Mouse (Mus musculus) hindbrain, embryonic 14.5 days (tissue): ENCODE data around the gene Zbtb38. TPM values are rescaled to one million over a fixed set of nuclear protein-coding genes. Genes with fewer than 3 reads are reported as not detected.
A peak's percentile ranks its signal among the peaks of the same experiment; 100 is the strongest.

Source experiments
- ATAC-seq: fragments of 200-750 bp; cut with Nextera tagmentation; 2 replicates; pipeline ENCODE4 v1.8.0; 2017; ENCODE audit warnings: moderate number of reproducible peaks, mild to moderate bottlenecking, moderate TSS enrichment, moderate library complexity; ENCODE audit not compliant: low FRiP score
- DNase-seq: peaks from one replicate; pipeline ENCODE4 v3.0.0-alpha.2; 2015; ENCODE audit warnings: low spot score
- H3K27ac ChIP-seq: fragments of 300-500 bp; sonication (generic); 2 replicates; pipeline ENCODE4 v1.5.1; 2014; ENCODE audit warnings: mild to moderate bottlenecking, moderate library complexity
- H3K27me3 ChIP-seq: fragments of 300-500 bp; sonication (generic); 2 replicates; pipeline ENCODE4 v1.6.1; 2014; ENCODE audit warnings: mild to moderate bottlenecking, low read length, mixed read lengths; ENCODE audit not compliant: control insufficient read depth, insufficient read depth
- H3K36me3 ChIP-seq: fragments of 300-500 bp; sonication (generic); replicated peaks from 2 replicates; pipeline ENCODE4 v1.6.1; 2014; ENCODE audit not compliant: control insufficient read depth, insufficient read depth
- H3K4me1 ChIP-seq: fragments of 300-500 bp; sonication (generic); replicated peaks from 2 replicates; pipeline ENCODE4 v1.6.1; 2014; ENCODE audit warnings: antibody characterized with exemption, low read length, mixed read lengths; ENCODE audit not compliant: control insufficient read depth, insufficient read depth
- H3K4me2 ChIP-seq: fragments of 300-500 bp; sonication (generic); replicated peaks from 2 replicates; pipeline ENCODE4 v1.6.1; 2014; ENCODE audit warnings: mild to moderate bottlenecking, moderate library complexity
- H3K4me3 ChIP-seq: fragments of 300-500 bp; sonication (generic); replicated peaks from 2 replicates; pipeline ENCODE4 v1.5.1; 2014; ENCODE audit warnings: mild to moderate bottlenecking, low read length
- H3K9ac ChIP-seq: fragments of 300-500 bp; sonication (generic); 2 replicates; pipeline ENCODE4 v1.6.1; 2014
- H3K9me3 ChIP-seq: fragments of 300-500 bp; sonication (generic); 2 replicates; pipeline ENCODE4 v1.6.1; 2016; ENCODE audit warnings: low read length; ENCODE audit not compliant: control insufficient read depth
- WGBS: fragments of 180-500 bp; shearing (Covaris S2); extraction: QIAGEN DNeasy Blood & Tissue Kit; methylation state at CpG from one replicate; pipeline ENCODE4 v1.1.7; 2014; 5-methylcytosine and 5-hydroxymethylcytosine counted together
- polyA plus RNA-seq: library from polyadenylated mRNA; unstranded; fragments of >200 nt; fragmentation: Nextera tagmentation; extraction: Ambion mirVana; gene quantifications from 2 replicates; pipeline ENCODE4 v1.2.1, GENCODE M21; 2014

The Zbtb38 gene
- polyA plus RNA-seq, 1 experiment from 2014 or later = 52.2 TPM

GRCm38 (mm10) chr9:96719408-96720158, 33.0 kb downstream of the Zbtb38 start:
- WGBS = under 1% methylated on average over 73 of the region's 85 CpGs
- peaks cover 10% of the 10 kb centered on the region; the same call in 1 of the 2 replicates for H3K36me3 ChIP-seq
- peak; percentile 61 for DNase-seq
- no peaks in the 10 kb centered on the region for H3K27me3 ChIP-seq
- peak; percentile 84 for ATAC-seq
- H3K9ac ChIP-seq = peak overlapping the region; percentile 98
- H3K4me1 ChIP-seq = peaks cover 42% of the 10 kb centered on the region
- peak overlapping the region; percentile 79 for H3K4me3 ChIP-seq
- H3K4me2 ChIP-seq = peak overlapping the region; percentile 88
- peak overlapping the region; percentile 95 for H3K27ac ChIP-seq
- H3K9me3 ChIP-seq = no peaks in the 10 kb centered on the region

- WGBS = 68% methylated on average over 10 of the region's 10 CpGs
- H3K4me1 ChIP-seq = peaks cover 40% of the 10 kb centered on the region
Observed at GRCm38 (mm10) chr9:96718888-96719287, 33.7 kb downstream of the Zbtb38 start.

GRCm38 (mm10) chr9:96718402-96718798, 34.2 kb downstream of the Zbtb38 start:
- H3K4me3 ChIP-seq = no peak overlapping the region
- peak overlapping the region; percentile 88 for H3K4me2 ChIP-seq
- H3K27me3 ChIP-seq = no peaks in the 10 kb centered on the region
- no peak overlapping the region for H3K9ac ChIP-seq
- DNase-seq = no peak
- peaks cover 41% of the 10 kb centered on the region for H3K4me1 ChIP-seq
- no peaks in the 10 kb centered on the region for H3K9me3 ChIP-seq
- no peak overlapping the region for H3K27ac ChIP-seq
- peaks cover 10% of the 10 kb centered on the region; the same call in 1 of the 2 replicates for H3K36me3 ChIP-seq
- no peak for ATAC-seq
- 91% methylated on average over 8 of the region's 8 CpGs for WGBS

More at GRCm38 (mm10) chr9:96718888-96719287, 33.7 kb downstream of the Zbtb38 start:
- peak overlapping the region; percentile 88 for H3K4me2 ChIP-seq
- no peaks in the 10 kb centered on the region for H3K9me3 ChIP-seq
- H3K27ac ChIP-seq = peak overlapping the region; percentile 95
- DNase-seq = no peak
- peaks cover 10% of the 10 kb centered on the region; the same call in 1 of the 2 replicates for H3K36me3 ChIP-seq
- peak overlapping the region; percentile 98 for H3K9ac ChIP-seq
- peak overlapping the region; percentile 79 for H3K4me3 ChIP-seq
- ATAC-seq = no peak
- no peaks in the 10 kb centered on the region for H3K27me3 ChIP-seq

GRCm38 (mm10) chr9:96717698-96718401, 34.8 kb downstream of the Zbtb38 start:
- Histone ChIP-seq H3K27me3 (no peaks in the 10 kb centered on the region), H3K9ac (no peak overlapping the region), H3K36me3 (peaks cover 10% of the 10 kb centered on the region; the same call in 1 of the 2 replicates), H3K9me3 (no peaks in the 10 kb centered on the region), H3K4me2 (no peak overlapping the region), H3K27ac (no peak overlapping the region), H3K4me1 (peaks cover 44% of the 10 kb centered on the region), H3K4me3 (no peak overlapping the region)
- no peak for ATAC-seq
- 96% methylated on average over 16 of the region's 16 CpGs for WGBS
- no peak for DNase-seq

DNA sequence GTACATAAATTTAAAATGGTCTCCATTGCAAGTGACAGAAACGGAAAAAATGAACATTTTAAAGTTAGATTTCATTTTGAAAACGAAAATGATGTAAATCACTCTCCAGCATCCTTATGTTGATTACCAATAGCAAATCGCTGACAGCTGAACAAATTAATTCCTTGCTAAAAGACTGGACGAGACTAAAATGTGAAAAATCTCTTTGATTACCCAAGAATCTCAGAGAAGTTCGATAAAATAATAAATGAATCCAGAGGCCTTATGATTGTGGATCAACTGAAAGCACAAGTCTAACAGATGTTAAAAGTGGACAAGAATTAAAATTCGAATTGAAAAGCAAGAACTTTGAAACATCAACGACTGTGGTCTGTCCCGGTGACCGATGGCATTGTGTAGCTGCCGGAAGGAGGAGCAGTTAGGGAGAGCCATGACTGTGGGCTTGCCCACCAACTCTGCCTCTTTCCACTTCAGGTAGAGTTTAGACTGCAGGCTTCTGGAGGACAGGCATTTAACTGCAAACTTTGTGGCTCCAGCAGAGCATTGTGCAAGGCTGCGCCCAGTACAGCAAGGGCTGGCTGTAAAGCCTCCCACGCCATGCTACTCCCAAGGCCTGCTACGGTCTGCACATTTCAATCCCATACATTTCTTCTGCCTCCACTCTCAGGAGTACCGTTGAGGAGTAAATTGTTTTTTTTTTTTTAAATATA, 35.7 kb downstream of the Zbtb38 start:
- Histone ChIP-seq H3K9me3 (no peaks in the 10 kb centered on the region), H3K36me3 (peaks cover 10% of the 10 kb centered on the region; the same call in 1 of the 2 replicates), H3K4me3 (no peak overlapping the region), H3K27me3 (no peaks in the 10 kb centered on the region), H3K4me1 (peaks cover 44% of the 10 kb centered on the region), H3K4me2 (no peak overlapping the region), H3K27ac (no peak overlapping the region), H3K9ac (no peak overlapping the region)
- DNase-seq = no peak
- ATAC-seq = no peak
- 89% methylated on average over 14 of the region's 14 CpGs for WGBS

DNA sequence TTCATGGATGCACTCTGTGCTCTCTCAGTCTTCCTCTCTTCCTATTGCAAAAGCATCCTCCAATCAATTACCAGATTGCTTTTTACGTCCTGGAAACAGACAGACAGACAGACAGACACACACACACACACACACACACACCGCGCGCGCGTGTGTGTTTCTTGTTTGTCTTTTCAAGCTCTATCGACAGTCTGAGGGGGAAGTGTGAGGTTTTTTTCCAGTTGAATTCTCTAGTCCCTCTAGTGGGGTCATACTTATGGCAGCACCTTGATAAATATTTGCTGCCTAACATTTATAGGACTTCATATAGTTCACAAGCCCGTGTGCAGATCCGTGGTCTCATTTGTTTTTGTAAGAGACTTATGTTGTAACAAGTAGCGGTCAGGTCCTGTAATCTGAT, 36.5 kb downstream of the Zbtb38 start:
- 85% methylated on average over 10 of the region's 10 CpGs for WGBS

DNA sequence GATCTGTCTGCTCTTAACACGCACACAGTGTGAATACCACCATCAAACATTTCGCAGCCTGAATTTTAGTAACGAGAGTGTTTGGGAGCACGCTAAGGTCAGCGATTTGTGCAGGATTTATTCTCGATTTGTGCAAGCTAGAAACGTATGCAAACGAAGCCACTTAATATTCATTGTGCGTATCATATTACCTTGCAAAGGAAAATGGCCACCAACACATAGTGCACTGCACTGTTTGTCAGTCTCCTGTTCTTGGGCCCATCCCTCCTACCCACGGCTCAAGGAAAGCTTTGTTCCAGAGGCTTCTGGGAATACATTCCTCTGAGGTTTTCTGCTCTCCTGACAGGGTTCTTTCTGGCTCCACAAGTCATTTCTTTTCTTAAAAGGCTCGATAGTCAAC, 37.5 kb downstream of the Zbtb38 start:
- ATAC-seq = no peak
- H3K9me3 ChIP-seq = no peaks in the 10 kb centered on the region
- peaks cover 38% of the 10 kb centered on the region for H3K4me1 ChIP-seq
- no peak overlapping the region for H3K4me3 ChIP-seq
- H3K27ac ChIP-seq = no peak overlapping the region
- H3K4me2 ChIP-seq = no peak overlapping the region
- peaks cover 10% of the 10 kb centered on the region; the same call in 1 of the 2 replicates for H3K36me3 ChIP-seq
- WGBS = 77% methylated on average over 11 of the region's 11 CpGs
- no peaks in the 10 kb centered on the region for H3K27me3 ChIP-seq
- no peak overlapping the region for H3K9ac ChIP-seq
- DNase-seq = no peak

More for the DNA sequence above, 36.5 kb downstream of the Zbtb38 start:
- no peak overlapping the region for H3K9ac ChIP-seq
- H3K4me2 ChIP-seq = no peak overlapping the region
- ATAC-seq (no peak), DNase-seq (no peak)
- no peaks in the 10 kb centered on the region for H3K9me3 ChIP-seq
- H3K27ac ChIP-seq = no peak overlapping the region
- H3K4me1 ChIP-seq = peaks cover 44% of the 10 kb centered on the region
- no peak overlapping the region for H3K4me3 ChIP-seq
- H3K27me3 ChIP-seq = no peaks in the 10 kb centered on the region
- peaks cover 10% of the 10 kb centered on the region; the same call in 1 of the 2 replicates for H3K36me3 ChIP-seq

- 59% methylated on average over 14 of the region's 14 CpGs for WGBS
- Histone ChIP-seq H3K36me3 (peaks cover 10% of the 10 kb centered on the region; the same call in 1 of the 2 replicates), H3K4me3 (no peak overlapping the region), H3K4me1 (peaks cover 31% of the 10 kb centered on the region), H3K27me3 (no peaks in the 10 kb centered on the region), H3K9me3 (no peaks in the 10 kb centered on the region), H3K9ac (no peak overlapping the region), H3K27ac (peak overlapping the region; percentile 48), H3K4me2 (no peak overlapping the region)
- DNase-seq (no peak), ATAC-seq (no peak)
Observed at GRCm38 (mm10) chr9:96713472-96714390, 38.9 kb downstream of the Zbtb38 start.
